Mouse (Mus musculus) lung, embryonic 16.5 days (tissue): ENCODE results near the gene Oas1a. TPM values are rescaled to one million over a fixed set of nuclear protein-coding genes. Genes with fewer than 3 reads are reported as not detected.
"Not testable (repeated sequence)": the region's sequence is repeated elsewhere in the genome, so short reads cannot be mapped to it uniquely, and the experiment has no call there.

Experiments used
- ATAC-seq: fragments of 200-750 bp; cut with Nextera tagmentation; 2 replicates; pipeline ENCODE4 v1.8.0; 2017; ENCODE audit warnings: low read depth, mild to moderate bottlenecking, moderate library complexity
- H3K27ac ChIP-seq: fragments of 300-500 bp; sonication (generic); 2 replicates; pipeline ENCODE4 v1.5.1; 2014; ENCODE audit warnings: mild to moderate bottlenecking, control low read depth, low read length
- H3K27me3 ChIP-seq: fragments of 300-500 bp; sonication (generic); 2 replicates; pipeline ENCODE4 v1.6.1; 2014; ENCODE audit warnings: low read depth, low read length, mixed read lengths; ENCODE audit not compliant: control insufficient read depth, insufficient read depth
- H3K36me3 ChIP-seq: fragments of 300-500 bp; sonication (generic); 2 replicates; pipeline ENCODE4 v1.6.1; 2014; ENCODE audit warnings: low read length; ENCODE audit not compliant: control insufficient read depth, insufficient read depth
- H3K4me1 ChIP-seq: fragments of 300-500 bp; sonication (generic); replicated peaks from 2 replicates; pipeline ENCODE4 v1.6.1; 2014; ENCODE audit warnings: low read length, mixed read lengths; ENCODE audit not compliant: control insufficient read depth, insufficient read depth
- H3K4me2 ChIP-seq: fragments of 300-500 bp; sonication (generic); 2 replicates; pipeline ENCODE4 v1.6.1; 2014; ENCODE audit warnings: low read depth, low read length, control low read depth
- H3K4me3 ChIP-seq: fragments of 300-500 bp; sonication (generic); 2 replicates; pipeline ENCODE4 v1.5.1; 2014; ENCODE audit warnings: mild to moderate bottlenecking, low read length, control low read depth
- H3K9ac ChIP-seq: fragments of 300-500 bp; sonication (generic); 2 replicates; pipeline ENCODE4 v1.6.1; 2014; ENCODE audit warnings: low read length, control low read depth
- H3K9me3 ChIP-seq: fragments of 300-500 bp; sonication (generic); 2 replicates; pipeline ENCODE4 v1.6.1; 2016; ENCODE audit warnings: low read length; ENCODE audit not compliant: control insufficient read depth
- WGBS: fragments of 180-500 bp; shearing (Covaris S2); extraction: QIAGEN DNeasy Blood & Tissue Kit; methylation state at CpG from one replicate; pipeline ENCODE4 v1.1.7; 2014; 5-methylcytosine and 5-hydroxymethylcytosine counted together
- polyA plus RNA-seq: library from polyadenylated mRNA; unstranded; fragments of >200 nt; fragmentation: Nextera tagmentation; extraction: Ambion mirVana; gene quantifications from 2 replicates; pipeline ENCODE4 v1.2.1, GENCODE M21; 2015

The Oas1a gene
- polyA plus RNA-seq, 1 experiment from 2014 or later, result 1.0 TPM

DNA sequence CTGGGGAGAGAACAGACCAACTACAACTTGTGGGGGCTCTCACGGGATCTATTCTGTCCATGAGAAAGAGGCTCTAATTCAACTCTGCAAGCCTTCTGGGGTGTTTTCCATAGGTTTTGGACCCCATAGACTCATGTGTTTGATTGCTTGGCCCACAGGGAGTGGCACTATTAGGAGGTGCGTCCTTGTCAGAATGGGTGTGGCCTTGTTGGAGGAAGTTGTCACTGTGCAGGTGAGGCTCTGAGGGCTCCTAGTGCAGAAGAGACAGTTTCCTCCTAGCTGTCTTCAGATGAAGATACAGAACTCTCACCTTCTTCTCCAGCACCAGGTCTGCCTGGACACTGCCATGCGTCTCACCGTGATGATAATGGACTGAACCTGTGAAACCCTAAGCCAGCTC, 17.2 kb upstream of the Oas1a start:
- H3K4me3 ChIP-seq, H3K4me1 ChIP-seq, H3K27ac ChIP-seq, H3K9me3 ChIP-seq, H3K27me3 ChIP-seq, ATAC-seq, H3K36me3 ChIP-seq, H3K9ac ChIP-seq, H3K4me2 ChIP-seq: not testable (repeated sequence)
- WGBS, result 69% methylated on average over 4 of the region's 4 CpGs

DNA sequence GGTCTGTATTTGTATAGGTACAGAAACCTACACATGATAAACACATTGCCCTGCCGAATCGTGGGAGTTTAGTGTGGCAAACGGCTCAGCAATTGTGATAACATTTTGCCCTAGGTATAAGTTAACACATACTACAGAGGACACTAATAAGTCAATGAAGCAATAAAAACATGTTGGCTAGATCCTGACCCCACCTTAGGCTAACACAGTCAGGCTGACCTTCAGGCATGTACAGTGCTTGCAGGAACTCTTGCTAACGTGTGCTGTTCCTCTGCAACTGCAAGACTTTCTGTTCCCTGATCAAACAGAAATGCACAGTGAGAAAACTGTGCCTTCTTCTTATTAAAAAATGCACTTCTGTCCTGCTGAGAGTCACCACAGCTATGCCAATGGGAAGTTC, 16.6 kb upstream of the Oas1a start:
- no peak overlapping the region for H3K4me2 ChIP-seq
- no peaks in the 10 kb centered on the region for H3K27me3 ChIP-seq
- no peak overlapping the region for H3K9ac ChIP-seq

DNA sequence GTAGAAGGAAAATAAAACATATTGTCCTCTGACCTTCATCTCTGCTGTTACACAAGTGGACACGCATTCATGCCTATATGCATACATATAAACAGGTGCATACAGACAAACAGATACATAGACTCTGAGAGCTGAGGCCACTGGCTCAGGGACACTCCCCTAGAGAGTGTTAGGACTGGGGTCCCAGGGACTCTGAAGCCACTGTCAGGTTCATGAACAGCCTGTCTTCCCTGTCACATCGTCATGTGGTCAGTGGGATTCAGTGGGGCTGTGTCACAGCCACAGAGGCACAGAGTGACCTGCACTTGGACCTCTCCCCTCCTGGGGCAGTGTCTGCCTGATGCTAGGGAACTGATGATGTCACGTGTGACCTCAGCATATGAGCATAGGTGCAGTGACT, 13.0 kb upstream of the Oas1a start:
- ATAC-seq, result no peak
- H3K9ac ChIP-seq, result no peak overlapping the region
- no peak overlapping the region for H3K4me3 ChIP-seq
- H3K27me3 ChIP-seq, result no peaks in the 10 kb centered on the region
- H3K27ac ChIP-seq, result no peak overlapping the region
- H3K9me3 ChIP-seq, result no peaks in the 10 kb centered on the region
- no peaks in the 10 kb centered on the region for H3K36me3 ChIP-seq
- 71% methylated on average over 3 of the region's 3 CpGs for WGBS
- H3K4me2 ChIP-seq, result no peak overlapping the region
- no peaks in the 10 kb centered on the region for H3K4me1 ChIP-seq

More for the DNA sequence above, 16.6 kb upstream of the Oas1a start:
- Histone ChIP-seq H3K4me3 (no peak overlapping the region), H3K36me3 (no peaks in the 10 kb centered on the region), H3K4me1 (no peaks in the 10 kb centered on the region), H3K27ac (no peak overlapping the region), H3K9me3 (no peaks in the 10 kb centered on the region)
- 56% methylated on average over 4 of the region's 4 CpGs for whole genome bisulfite sequencing
- no peak for ATAC-seq

DNA sequence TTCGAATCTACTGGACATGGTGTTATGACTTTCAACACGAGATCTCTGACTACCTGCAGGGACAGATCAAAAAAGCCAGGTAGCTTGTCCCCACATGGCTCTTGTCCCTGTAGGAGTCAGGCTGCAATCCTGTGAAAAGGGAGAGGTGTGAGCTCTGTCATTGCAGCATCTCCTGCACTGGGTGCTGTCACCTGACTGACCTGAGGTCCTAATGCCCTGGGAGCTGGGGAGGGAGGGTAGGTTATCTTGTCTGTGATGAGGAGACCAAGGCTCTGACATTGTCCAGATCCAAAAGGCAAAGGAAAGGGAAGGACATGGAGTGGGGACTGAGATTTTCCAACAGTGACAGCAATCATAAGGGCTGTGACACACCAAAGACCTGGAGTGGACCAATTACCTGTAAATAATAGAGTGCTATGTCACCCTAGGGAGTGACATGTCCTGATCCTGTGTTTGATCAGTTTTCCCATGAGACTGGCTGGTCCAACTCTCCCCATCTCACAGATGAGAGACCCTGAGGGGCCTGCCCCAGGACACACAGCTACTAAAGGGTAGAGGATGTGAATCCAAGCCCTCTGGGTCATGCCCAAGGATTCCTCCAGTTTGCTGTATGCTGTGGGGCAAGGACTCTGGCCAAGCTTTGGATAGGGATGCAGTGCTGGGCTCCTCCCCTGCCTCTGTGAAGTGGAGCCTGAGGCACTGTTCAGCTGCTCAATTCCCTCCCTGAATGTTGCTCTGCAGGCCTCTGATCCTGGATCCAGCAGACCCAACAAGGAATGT, 12.0 kb upstream of the Oas1a start:
- H3K4me1 ChIP-seq, H3K9ac ChIP-seq, H3K9me3 ChIP-seq, H3K4me3 ChIP-seq, H3K36me3 ChIP-seq, H3K27ac ChIP-seq, ATAC-seq, H3K27me3 ChIP-seq, H3K4me2 ChIP-seq: not testable (repeated sequence)
- 48% methylated on average over 2 of the region's 2 CpGs for WGBS

DNA sequence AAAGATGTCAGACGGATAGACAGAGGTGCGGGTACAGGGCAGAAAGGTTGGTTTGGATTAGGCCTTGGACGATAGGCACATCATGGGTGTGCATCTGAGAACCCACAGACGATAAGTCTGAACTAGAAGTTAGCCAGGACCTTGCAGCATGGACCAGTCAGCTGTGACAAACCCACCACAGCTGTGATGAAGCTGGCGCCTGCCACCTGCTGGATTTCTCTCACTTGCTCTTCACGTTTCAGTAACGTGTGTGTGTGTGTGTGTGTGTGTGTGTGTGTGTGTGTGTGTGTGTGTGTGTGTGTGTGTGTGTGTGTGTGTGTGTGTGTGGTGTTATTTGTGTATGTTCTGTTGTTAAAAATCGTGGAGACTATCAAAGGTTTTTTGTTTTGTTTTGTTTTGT, 6.9 kb upstream of the Oas1a start, which contains the start of gene Oas1d:
Gene Oas1d (plus strand): TSS at position 333 of the 400 bp plus-strand sequence.
- not testable (repeated sequence) for H3K9me3 ChIP-seq, H3K36me3 ChIP-seq, H3K4me3 ChIP-seq, ATAC-seq, H3K4me1 ChIP-seq, H3K27me3 ChIP-seq, H3K27ac ChIP-seq, H3K9ac ChIP-seq, H3K4me2 ChIP-seq
- 39% methylated on average over 8 of the region's 8 CpGs for WGBS

DNA sequence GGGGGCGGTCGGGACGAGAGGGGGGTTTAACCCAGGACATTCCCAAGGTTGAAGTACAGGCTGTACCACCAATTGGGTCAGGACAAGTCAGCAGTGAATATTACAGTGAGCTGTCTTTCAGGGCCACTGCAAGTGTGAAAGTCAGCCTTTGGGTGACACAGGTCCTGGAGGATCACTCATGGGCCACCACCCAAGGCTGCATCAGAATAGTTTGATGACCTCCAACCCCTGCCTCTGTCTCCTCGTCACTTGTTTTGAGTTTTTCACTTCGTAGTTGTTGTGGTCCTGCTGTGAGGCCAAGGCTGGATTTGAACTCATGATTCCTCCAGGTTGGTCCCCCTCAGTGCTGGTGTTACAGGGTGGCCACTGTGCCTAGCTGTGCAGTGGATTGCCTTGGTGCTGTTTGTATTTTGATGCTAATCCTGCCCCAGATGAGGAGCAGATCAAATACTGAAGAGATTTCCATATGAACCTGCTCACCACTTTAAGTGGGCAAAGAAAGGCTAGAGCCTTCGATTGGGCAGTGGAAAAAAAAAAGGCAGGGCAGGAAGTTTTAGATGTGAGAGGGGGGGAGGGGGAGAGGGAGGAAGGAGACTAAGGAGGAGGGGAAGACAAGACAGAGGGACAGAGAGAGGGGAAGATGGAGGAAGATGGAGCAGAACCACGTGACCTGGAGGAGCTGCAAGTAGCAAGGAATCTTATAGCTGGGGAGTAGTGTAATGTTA, 1.0 kb upstream of the Oas1a start:
- 39% methylated on average over 7 of the region's 7 CpGs for WGBS
- Histone ChIP-seq H3K4me2 (no peak overlapping the region), H3K4me1 (no peaks in the 10 kb centered on the region), H3K27me3 (no peaks in the 10 kb centered on the region), H3K27ac (no peak overlapping the region), H3K4me3 (no peak overlapping the region), H3K36me3 (no peaks in the 10 kb centered on the region), H3K9me3 (no peaks in the 10 kb centered on the region), H3K9ac (no peak overlapping the region)
- ATAC-seq, result no peak

DNA sequence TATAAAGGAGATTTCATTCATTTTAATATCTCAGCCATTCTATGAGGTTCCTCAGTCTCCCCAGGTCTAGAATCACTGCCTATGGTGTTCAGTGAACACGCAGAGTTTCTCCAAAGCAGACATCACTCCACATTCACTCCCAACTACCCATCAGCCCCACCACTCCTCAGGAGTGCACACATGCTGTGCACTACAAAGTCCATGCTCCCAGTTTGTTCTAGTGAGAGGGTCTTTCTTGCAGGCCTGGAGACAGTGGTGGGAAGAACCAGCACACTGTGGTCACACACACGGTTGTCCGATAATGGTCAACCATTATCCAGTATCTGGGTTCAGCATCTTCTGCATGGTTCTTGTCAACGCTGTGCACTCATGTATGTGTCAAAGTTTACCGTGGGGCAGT, 5.3 kb downstream of the Oas1a start:
- H3K27me3 ChIP-seq, result no peaks in the 10 kb centered on the region
- no peak overlapping the region for H3K4me2 ChIP-seq
- 89% methylated on average over 5 of the region's 5 CpGs for WGBS
- H3K4me1 ChIP-seq, result no peaks in the 10 kb centered on the region
- no peak overlapping the region for H3K9ac ChIP-seq
- ATAC-seq, result no peak
- no peaks in the 10 kb centered on the region for H3K36me3 ChIP-seq
- no peak overlapping the region for H3K27ac ChIP-seq
- H3K4me3 ChIP-seq, result no peak overlapping the region
- H3K9me3 ChIP-seq, result no peaks in the 10 kb centered on the region

DNA sequence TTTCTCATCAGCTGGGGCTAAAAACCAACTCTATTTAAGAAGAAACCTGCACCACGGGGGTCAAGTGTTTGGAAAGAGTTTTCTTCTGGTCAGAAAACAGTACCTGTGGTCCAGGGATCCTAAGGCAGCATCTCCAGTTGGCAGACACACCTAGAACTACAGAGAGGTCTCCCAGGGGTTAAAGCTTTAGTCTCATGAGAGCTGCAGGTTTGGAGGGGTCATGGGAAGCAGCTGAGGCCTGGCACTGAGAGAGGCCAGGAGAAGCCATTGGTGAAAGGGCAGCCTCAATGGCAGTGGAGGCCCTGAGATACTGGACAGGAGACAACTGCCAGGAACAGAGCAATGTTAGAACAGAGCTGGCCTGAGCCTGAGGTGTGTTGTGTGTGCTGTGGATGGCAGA, 6.7 kb downstream of the Oas1a start:
- no peaks in the 10 kb centered on the region for H3K4me1 ChIP-seq
- no peak overlapping the region for H3K4me3 ChIP-seq
- H3K27me3 ChIP-seq, result no peaks in the 10 kb centered on the region
- 48% methylated on average over 1 of the region's 1 CpGs for WGBS
- ATAC-seq, result no peak
- H3K9ac ChIP-seq, result no peak overlapping the region
- H3K9me3 ChIP-seq, result no peaks in the 10 kb centered on the region
- H3K36me3 ChIP-seq, result no peaks in the 10 kb centered on the region
- no peak overlapping the region for H3K4me2 ChIP-seq
- H3K27ac ChIP-seq, result no peak overlapping the region

DNA sequence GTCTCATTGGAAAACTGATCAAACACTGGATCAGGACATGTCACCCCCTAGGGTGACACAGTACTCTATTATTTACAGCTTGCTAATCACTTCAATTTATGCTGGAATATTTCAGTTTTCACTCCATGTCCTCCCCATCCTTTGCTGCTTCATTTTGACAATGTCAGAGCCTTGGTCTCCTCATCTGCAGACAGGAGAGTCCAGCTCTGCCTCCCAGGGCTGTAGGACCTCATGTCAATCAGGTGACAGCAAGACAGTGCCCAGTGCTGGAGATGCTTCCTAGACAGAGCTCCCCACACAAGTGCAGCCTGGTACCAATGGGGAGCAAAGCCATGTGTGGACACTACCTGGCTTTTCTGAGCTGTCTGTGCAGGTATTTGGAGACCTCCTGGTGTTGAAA, 8.6 kb downstream of the Oas1a start:
- H3K27me3 ChIP-seq, result no peaks in the 10 kb centered on the region
- H3K27ac ChIP-seq, result no peak overlapping the region
- H3K4me3 ChIP-seq, result no peak overlapping the region
- H3K4me2 ChIP-seq, result no peak overlapping the region
- no peak for ATAC-seq
- H3K9me3 ChIP-seq, result no peaks in the 10 kb centered on the region
- no peak overlapping the region for H3K9ac ChIP-seq
- H3K36me3 ChIP-seq, result no peaks in the 10 kb centered on the region
- H3K4me1 ChIP-seq, result no peaks in the 10 kb centered on the region
